Mouse (Mus musculus) c-Kit-positive CD71-positive TER-119-negative erythroid progenitor cells, embryonic 14.5 days (primary cell): ENCODE results near the gene Cep83.

ENCODE experiments used
- DNase-seq: peaks from one replicate; pipeline ENCODE4 v3.0.0-alpha.2; 2013; ENCODE audit warnings: low read depth

Cep83 gene

DNA sequence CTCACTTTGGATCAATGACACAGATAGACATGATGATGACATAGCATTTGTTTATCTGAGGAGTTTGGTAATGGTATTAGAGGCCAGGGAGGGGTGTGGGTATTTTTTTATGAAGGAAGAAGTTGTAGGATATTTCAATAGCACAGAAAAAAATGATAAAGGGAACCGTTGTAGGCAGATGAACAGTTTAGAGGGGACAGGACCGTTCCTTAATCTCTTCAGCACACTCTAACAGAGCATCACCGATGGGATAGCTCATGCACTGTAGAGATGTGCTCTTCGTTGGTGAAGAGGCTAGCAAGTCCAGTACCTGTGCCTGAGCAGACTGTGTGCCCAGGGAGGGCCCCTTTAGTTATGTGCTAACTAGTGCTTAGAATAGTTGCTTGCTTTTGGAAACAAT, 90.9 kb downstream of the Cep83 start:
- no peak for DNase-seq

DNA sequence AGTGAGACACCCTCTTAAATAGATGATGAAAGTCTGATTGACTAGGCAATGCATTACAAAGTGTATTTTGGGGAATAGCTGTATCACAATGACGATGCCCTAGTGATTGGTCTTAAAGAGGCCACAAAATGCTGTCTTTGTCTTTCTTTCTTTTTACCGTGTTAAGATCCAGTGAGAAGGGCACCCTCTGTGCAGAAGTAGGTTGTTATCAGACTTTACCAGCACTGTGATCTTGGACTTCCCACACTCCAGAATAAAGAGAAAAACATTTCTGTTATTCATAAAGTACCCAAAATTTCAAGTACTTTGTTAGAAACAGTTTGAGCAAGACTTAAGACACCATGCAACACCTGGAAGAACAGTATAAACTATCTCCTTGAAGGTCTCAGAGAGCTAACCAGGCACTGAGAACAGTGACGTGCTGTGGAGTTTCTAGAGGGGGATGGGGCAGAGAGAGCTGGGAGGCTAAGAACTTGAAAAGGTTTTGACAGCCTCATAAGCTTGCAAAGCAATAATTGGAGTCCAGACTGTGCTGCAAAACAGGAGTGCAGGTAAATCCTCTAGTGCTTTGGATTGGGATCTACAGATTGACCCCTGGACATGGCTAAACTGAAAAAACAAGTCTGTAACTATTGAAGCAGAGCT, 92.3 kb downstream of the Cep83 start:
- peak; percentile 31 for DNase-seq

DNA sequence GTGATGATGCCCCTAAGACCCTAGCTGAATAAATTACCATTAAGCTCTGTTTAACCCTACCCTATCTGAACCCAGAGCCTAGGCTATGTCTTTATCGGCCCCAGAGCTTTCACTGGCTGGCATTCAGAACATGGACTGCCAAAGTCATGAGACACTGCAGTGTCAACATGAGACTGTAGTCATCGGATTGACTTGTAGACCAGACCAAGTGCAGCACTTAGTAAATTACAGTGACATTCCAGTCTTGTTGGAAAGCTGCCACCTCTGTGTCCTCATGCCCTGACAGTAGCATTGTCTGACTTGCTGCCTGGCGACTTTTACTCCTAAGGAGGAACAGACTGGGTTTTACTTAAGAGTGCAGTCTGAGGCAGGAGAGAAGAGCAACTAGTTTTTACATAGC, 100.8 kb downstream of the Cep83 start:
- DNase-seq, result no peak

DNA sequence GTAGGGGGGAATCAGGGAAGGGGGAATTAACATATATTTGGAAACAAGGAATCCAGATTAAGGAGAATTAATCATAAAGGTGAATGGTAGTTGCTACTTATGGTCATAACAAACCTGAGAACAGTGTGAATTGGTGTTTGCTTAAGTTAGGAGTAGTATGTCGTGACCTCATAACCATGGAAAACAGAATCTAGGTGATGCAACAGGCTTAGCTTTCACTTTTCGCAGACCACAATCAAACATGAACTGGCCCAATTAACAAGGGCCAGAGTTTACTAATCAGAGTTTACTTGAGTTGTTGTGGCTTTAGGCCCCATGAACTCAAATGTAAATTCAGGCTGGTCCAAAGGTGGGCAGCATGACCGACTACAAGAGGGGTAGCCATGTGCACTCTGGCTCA, 105.5 kb downstream of the Cep83 start:
- no peak for DNase-seq

DNA sequence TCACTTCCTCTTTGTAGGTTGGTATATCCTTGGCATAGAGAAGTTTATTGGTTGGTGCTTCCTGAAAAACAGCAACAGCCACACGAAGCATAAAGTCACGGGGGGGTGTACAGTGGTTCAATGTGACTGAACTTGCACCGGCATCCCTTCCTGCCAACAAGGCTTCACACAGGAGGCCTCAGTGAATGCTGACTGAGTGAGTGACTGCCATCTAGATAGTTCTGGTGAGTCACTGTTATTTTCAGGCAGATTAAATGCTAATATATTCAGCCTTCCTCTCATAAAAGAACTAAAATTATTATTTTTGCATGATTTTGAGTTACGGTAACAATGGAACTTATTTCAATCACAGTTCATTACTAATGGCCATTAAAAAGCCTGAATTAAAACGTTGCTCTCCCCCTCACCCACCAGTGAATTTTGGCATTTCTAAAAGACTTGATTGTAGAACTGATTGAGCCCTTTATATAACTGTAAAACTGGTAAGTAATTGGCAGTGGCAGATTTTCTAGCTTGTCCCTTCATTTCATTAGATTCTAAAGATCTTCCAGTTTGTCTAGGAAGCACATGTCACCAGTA, 106.3 kb downstream of the Cep83 start:
- DNase-seq, result no peak

DNA sequence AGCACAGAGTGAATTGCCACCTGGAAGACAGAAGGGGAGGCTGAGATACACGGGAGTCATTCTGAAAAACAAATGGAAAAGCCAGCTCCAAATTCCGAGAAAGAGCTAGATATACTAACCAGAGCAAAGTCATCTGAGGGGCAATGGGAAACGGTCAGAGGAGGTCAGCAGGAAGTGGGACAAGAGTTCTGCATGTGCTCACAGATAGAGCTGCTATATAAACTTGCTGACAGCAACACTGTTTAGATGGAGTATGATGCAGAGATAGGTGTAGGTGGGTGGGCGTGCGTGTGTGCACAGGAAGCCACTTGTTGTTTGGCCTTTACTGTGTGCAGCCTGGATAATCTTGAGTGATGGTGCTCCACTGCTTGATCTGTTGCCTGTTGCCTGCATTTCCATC, 109.7 kb downstream of the Cep83 start:
- DNase-seq, result no peak

DNA sequence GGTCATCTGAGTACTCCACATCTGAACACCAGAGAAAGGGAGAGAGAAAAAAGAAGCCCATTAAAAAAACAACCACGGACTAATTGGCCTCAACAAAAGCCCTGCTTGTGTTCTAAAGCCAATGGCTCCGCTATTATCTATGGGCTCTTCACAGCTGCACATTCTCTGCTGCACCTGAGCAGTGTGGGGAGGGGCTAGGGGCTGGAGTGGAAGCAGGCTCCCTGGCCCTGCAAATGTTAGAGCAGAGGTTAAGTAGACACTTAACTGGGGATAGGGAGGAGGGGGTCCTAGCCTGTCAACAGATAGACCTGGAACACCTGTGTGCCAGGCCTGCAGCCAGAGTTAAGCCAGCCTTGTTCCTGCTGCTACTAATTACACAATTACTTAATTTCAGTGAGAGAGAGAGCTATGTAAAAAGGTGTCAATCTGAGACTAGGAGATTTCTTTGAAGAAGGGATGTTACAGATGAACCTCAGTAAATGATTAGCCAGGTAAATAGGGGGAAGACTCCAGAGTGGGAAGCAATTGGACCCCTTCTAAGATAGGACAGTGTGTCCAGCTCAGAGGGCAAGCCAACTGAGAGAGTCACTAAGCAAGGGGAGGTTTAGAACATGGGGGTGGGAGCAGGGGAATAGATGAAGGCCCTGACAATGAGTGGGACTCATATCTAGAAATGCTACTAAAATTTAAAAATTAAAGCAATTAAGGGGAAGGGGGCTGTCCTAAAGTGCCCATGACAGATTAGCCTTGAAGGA, 111.2 kb downstream of the Cep83 start:
- no peak for DNase-seq

DNA sequence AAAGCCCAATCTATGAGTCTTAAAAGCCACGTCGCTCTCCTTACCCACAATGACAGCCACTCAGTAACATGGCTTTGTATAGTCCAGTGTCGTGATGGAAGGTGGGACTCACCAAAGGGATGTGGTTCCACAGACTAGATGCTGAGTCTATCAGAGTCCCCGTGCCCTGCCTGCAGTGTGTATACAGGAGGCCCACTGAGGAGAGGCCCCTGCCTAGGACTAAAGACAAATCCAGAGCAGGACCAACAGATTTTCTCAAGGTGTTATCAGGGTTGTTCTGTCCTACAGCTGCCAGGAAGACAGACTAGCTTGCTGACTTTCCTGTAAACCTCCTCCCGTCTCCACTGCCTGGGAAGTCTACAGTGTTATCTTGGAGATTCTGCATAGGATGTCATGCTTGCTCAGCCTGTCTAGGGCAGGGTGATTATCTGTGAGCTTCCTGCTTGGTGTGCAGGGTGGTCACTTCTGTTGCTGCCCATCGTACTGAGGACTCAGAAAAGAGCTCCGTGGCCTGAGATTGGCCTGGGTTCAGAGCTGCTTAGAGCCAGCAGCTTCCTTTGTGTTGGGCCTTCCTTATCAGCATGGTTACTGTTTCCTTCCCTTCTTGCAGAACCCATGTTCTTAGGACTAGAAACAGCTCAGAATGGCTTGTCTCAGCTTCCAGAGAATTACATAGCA, 112.4 kb downstream of the Cep83 start:
- no peak for DNase-seq

DNA sequence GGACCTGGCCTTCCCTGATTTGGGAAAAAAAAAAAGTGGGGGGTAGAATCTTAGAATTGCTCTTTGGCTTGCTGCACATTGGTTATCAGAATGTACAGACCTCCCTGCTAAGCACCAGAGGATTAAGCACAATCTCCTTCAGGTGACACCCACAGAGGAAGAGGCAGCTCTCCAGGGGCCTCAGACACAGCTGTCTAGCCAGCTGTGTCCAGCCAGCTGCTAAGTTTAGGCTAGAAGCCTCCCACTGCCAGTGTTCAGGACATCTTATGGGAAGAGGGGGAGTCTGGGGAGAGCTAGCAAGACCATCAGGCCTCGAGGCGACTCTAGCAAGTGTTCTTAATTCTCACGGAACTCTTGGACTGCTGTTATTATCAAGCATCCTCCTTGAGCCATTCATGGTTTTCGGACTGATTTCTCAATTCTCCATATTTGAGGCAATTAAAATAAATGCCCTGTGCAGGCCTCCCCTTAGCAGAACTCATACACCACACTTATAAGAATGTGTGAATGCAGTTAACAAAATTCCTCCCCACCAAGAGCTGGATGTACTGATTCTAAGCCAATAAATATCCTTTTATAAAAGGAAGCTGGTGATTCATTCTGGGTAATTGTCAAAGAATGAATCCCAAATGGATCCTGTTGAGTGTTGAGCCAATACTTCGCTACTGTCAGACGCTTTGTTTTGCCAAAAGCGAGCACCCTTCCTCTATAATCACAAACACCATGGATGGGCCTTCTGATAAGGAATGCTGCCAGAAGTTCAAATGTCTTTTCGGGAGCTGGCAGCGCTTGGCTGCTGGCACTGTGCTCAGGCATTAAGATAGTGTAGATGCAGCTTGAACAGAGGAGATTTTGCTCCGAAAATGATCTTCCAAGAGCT, 115.8 kb downstream of the Cep83 start:
- no peak for DNase-seq

DNA sequence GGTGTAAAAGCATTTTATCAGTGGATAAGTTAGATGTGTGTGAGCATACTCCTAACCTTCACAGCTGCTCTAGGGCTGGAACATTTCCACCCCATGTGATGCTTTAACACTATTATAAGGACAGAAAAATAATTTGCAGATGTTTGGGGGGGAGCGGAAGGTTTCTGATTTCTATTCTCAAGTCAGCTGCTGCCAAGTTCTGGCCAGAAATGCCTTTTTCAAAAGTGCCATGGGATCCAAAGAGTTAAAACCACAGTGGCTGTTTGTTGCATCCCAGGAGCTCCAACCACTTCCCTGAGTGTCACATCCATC, 116.4 kb downstream of the Cep83 start:
- DNase-seq, result no peak

DNA sequence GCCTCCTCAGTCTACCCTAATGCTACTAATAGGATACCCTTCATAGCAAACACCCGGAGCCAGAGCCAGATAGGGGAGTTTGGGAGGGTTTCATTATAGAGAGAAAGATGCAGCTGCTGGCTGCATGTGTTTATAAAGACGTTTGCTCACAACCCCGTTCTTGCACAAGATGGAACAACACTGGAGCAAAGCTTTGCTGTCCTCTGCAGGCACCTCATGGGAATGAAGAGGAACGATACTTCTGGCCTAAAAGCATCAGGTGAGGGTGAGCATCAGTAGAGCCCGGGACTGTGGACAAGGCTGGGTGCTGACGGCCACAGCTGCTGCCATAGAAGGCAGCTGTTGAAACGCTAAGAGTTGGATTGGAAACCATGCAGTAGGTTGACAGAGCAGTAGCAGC, 118.9 kb downstream of the Cep83 start:
- no peak for DNase-seq

DNA sequence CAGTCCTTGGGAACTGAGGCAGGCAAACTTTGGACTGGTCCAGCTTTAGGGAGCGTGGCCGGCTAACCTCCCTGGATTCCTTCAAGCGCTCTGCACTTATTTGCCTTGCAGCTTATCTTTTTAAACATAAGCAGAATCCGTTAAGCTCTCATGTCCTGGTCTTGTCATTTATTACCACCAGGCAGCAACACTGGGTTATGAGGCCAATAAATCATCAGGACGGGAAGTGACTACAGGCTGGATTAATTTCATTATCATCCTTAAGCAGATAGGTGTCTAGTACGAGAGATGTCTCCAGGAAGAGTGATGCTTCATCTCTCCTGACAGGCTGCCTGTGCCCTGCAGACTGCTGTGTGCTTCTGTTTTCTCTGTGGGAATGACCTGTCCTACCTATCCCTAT, 119.8 kb downstream of the Cep83 start:
- DNase-seq, result peak; percentile 24

DNA sequence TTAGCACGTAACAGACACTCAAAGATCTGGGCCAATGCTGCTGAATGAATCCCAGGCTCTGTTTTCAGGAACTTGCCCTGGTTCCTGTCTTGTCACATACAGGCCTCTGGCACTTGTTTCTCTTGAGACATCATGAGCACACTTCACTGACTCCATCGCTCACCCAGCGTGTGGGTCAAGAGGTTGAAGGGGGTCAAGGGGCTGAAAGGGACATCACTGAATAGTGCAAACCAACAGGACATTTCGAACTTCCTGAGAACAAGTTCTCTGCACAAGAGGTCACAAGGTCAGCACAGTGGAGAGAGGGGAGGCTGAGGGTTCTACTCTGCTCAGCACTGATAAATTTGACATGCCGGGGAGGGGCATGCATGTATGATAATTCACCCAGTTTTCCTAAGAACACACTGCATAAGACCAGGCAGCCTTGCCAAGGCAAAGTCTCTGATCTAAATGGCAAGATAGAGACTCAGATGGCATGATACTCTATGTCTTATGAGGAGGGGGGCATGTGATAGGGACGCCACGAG, 121.6 kb downstream of the Cep83 start:
- DNase-seq, result no peak

DNA sequence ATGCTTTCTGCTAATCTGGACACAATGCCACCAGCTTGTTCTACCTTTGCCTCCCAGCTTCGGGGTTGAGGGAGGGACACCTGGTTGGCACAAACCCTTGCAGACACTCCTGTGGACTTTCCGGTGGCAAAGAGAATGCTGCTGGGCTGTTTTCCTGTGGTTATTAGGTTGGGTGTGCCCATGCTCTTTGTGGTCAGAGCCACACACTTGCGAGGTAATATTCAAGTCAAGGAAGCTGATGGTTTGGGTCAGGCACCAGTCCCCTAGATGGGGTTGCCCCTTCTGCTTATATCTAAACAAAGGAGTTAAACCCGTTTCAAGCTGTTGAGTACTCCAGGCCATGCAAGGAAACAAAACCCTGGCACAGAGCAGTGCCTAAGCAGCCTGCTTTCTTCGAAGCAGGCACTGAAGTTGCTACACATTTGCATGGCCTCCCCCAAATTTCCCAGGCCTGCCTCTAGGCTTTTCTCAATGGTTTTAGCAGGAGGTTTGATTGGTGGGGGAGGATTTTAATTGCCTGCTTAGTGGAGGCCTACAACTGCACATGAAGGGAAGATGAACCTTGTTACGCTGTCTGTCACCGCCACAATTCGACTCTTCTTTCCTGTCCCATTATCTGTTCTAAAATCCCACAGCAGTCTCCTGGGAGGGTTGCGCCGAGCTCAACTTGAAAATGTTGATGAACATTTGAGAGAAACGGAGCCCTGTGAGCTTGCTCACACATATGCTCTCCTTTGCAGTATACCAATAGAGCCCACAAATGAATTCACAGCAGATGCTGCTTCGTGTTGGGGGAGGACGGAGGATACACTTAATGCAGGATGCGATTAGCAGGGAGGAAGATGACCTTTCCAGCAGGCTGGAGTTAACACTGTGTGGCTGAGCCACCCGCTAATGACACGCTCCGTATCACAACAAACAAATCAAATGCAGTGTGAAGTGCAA, 123.7 kb downstream of the Cep83 start:
- DNase-seq, result no peak

DNA sequence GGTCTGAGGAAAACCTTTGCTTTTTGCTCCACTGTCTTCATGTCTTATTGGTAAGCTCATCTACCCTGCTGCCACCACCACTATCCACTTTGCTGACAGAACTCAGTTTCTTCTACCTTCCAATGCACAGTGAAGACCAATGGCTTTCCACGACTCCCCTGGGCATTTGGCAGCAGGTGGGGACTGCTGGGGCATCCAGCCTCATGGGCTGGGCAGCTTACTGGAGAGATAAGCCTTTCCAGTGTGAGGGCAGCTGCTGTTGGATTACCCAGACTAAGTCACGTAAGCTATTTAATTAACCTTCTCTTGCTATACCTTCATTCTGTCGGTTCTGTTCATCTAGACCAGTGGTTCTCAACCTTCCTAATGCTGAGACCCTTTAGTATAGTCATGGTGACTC, 129.7 kb downstream of the Cep83 start:
- no peak for DNase-seq

DNA sequence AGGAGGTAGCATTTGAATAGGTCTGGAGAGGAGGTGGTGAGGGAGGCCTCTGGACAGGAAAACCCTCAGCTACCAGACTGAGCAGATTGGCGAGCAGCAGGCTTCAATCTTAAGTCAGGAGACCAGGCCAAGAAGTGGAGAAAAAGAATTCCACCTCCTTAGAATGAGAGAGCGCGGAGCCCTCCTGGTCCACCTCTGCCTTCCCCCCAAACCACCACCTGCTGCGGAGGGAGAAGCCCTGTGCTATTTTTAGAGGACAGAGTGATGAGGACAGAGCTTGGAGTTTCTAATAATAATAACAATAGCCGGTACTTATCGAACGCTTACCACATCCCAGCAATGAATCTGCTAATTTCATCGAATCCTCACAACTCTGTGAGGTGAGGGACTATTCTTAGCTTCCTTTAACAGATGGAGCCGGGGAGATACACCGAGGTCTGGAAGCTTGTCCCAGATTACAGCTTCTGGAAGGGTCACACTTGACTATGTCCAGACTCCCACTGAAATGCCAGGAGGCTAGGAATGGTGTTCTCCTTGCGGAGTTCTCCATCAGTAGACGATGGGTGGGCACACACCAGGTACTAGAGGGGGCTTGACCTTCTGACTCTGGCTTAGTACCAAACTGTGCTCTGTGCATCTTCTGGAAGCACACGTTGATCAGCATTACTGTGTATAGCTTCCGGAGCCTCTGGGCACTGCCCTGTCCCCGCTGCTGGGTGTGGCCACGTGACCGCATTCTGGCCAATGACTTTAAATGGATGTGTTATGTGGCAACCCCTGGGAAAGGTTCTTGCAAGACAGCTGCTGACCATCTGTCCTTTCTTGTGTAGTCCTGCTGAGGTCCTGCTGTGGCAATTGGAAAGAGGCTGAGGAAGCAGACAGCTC, 130.6 kb downstream of the Cep83 start:
- DNase-seq, result no peak

DNA sequence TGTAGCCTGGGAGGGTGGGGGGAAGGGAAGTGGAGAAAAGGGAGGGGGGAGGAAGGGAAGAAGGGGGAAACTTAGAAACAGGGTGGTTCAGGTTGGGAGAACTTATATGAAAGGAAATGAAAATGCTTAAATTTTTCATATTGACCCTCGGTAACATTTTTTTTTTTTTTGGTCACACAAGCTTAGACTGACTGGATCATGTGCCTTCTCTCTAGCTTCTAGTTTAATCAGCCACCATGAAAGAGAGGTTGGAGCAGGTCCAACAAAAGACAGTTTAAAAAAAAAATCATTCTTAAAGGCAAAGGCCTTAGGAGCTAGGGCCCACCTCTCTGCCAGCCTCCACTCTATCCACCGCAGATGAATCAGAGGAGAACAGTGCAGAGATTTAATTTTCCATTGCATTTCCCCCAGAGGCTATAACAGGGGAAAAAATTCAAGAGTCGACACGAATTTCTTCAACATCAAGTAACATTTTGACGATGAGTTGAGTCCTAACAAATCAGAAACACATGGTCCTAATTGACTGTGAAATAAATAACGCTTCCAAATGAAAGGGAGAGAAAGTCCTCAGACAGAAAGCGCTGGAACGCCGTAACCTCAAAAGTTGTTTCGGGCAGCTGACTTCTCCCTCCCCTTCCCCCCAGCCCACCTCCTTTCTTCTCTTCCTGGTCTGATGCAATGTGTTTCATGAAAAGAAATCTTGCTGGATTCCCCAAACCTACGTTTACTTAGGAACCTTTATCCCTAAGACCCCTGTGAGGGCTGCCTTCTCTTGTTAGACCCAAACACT, 135.7 kb downstream of the Cep83 start:
- DNase-seq, result no peak

DNA sequence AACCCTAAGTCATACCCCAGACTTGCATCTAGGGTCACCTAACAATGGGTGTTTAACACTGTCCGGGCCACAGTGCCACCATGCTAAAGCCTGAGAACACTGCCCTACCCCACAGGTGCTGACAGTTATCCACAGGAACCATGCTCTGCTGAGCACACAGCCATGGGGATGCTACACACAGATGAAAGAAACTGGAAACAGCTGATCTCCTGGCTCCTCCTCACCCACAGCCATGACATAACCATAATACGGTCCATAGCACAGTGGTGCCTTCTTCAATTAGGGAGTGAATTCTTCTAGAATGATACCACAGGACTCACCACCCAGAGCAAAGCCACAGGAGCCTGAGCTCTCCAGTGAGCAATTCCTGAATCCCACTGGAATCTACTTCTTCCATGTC, 137.5 kb downstream of the Cep83 start:
- no peak for DNase-seq

DNA sequence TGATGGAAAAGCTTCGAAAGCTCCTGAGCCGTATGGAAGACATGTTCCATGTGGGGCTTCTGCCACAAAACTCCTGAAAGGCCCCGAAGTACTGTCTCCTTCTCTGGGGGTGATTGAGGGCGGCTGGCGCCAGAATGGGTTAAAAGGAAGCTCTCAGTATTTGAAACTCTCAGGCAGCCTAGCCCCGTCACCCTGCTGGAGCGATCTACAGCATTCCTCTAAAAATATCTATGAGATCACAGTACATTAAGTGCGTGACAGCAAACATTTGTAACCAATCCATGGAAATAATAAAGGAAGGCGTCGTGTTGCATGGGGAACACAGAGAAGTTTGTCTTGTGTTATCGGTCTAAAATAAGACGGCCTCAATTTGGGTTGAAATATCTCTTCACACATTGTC, 138.0 kb downstream of the Cep83 start:
- no peak for DNase-seq
